Mouse (Mus musculus) thymus, postnatal 4 days (tissue): Measurements from ENCODE around the gene Krt34.

Experiments
- DNase-seq: peaks from one replicate; pipeline ENCODE4 v3.0.0; 2021

Krt34 gene

DNA sequence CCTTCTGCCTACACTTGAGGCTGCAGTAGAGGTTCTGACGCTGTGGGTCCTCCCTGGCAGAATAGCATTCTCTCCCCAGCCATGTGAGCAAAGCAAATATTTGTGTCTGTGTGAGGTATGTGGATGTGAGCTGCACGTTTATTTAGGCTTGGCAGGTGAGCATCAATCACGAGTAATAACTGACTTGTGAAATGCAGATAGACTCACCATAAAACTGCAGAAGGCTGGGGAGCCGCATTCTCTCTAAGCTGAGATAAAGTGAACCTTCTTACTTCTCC, 47.0 kb downstream of the Krt34 start:
- DNase-seq = no peak

DNA sequence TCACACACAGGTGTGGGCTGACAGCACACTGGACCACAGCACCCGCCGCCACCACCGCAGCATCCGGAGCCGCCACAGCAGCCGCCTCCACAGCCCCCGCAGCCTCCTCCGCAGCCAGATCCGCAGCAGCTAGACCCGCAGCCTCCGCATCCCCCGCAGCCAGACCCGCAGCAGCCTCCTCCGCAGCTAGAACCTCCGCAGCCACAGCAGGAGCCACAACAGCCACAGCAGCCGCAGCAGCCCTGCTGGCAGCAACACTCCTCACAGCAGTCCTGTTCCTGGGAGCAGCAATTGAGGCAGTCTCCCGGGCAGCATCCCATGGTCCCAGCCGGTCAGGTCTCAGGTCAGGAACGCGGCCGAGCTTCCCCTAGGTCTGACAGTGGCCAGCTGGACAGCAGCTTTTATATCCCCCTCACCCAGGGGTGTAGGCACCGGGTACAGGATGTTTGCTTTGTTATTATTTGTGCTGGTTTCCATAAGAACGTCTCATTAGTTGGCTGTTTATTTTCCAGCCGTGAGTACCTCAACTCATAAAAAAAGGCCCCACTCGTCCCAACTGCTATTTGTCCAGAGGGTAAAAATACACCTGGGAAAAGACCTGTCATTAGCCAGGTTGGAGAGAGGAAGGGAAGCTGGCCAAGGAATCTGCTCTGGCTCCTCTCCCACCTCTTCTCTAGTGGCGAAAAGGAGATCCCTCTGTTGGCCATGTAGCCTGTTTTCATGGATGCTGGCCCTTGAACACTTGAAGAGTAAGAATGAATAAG, 47.6 kb downstream of the Krt34 start, which contains the start of gene Krtap17-1:
Krtap17-1 (minus strand) TSS at position 375 of the 764 bp plus-strand sequence.
- no peak for DNase-seq

DNA sequence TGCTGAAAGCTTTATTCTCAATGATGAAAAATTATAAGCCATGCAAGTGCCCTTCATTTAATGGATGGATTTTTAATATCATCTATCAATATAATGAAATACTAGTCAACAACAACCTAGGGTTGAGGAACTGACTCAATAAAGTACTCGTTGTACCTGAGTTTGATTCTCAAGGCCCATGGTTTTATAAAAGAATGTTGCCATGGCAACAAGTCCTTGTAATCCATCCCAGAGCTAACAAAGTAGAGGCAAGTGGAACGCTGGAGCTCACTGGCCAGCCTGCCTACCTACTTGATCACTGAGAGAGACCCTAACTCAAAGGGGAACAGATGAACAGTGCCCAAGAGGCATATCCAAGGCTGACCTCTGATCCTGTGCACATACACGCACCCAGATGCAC, 50.8 kb downstream of the Krt34 start:
- no peak for DNase-seq

DNA sequence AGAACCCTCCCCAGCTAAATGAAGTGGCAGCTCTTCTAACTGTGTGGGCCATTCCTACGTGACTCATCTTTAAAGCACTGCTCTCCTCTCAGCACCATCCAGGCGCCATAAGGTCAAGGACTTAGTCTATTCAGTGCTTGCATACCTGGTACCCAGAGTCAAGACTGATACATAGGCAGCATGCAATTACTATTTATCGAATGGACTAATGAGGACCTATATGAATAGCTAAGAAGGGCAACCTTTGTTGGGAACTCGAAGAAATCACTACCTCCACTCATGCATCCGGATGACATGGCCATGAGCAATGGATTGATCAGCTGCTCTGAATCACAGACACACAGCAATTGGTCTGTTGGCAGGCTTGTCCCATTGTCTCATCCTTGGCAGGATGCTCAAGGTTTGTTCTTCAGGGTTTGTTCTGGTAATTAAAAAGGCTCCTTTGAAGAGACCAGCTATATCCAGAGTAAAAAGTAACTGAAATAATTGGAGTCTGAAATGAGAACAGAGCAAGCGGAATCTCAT, 51.4 kb downstream of the Krt34 start:
- DNase-seq = no peak

DNA sequence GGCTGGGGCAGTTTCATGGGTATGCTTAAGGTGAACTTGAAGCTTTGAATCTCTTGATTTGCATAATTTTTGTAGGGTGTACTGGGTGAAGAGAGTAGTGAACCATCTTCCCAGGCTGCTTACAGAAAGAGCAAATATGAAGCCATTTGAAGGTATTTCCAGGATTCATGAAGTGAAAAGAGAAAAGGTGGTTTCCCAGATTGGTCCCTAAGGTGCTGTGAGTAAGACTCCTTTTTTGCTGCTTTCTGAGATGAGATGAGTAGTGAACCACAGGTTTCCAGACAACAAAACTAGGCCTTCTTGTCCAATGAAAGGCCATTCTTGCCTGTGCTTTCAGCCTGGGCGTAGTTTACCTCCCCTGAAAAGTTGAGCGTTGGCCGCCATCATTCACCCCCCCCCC, 52.8 kb downstream of the Krt34 start:
- no peak for DNase-seq
